Mouse (Mus musculus) cerebellum, adult 9-11 months (tissue): Measurements from ENCODE around the gene Ndufa8.

ENCODE experiments used
- DNase-seq: peaks from one replicate; pipeline ENCODE4 v3.0.0; 2022

Gene Ndufa8

GRCm38 (mm10) chr2:36048748-36049566 lies at the start of gene Ndufa8, which contains the start of gene Morn5:
Ndufa8 (minus strand) TSS chr2:36049406.
Morn5 (plus strand) TSS chr2:36049458.
- peak; percentile 99 for DNase-seq

- DNase-seq: no peak
Observed at GRCm38 (mm10) chr2:36098021-36098420, 48.8 kb upstream of the Ndufa8 start.

DNA sequence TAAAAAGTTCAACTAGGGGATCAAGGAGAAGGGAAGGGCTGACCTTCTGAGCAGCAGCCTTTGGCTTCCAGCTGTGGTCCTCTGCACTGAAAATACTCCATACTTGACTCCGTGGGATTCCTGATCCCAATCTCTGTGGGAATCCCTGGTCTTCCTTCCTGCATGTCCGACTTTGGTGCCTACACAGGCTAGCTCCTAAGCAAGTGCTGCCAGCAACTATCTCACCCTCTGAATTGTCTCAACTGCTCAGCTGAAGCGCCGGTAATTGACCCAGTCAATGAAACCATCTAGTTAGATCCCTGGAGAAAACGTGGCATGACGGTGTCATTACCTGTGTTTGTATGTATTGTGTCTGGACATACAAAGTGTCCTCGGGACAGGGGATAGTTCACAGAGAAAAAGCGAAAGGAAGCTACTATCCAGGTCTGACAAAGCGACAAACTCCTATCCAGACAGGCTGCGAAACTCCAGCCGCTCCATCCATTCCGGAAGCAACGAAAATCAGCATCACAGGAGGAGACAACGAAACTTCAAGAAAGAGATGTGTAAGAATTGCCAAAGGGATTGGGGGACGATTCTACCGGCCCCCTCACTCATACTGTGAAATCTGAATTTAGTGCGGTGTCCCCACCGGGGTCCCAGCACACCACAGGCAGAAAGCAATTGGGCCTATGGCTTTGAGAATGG lies 48.1 kb upstream of the Ndufa8 start:
- no peak for DNase-seq

GRCm38 (mm10) chr2:36093914-36094475 lies 44.8 kb upstream of the Ndufa8 start:
- no peak for DNase-seq

DNA sequence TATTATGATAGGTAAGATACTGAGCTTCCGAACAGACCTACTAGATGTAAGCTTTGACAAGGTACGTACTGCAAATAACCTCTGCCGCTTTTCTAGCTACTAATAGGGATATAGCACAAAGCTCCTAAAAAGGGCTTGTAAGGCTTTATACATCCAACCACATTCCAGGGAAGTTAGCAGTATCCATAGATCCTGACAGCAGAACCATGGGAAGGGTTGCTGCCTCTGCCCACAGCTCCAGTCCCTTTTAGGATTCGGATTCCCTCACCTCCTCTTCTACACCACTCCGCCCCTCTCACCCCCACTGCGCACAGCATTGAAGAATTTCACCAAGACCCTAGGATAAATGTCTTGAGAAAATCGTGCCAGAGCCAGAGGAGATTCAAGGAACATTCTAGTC lies 44.1 kb upstream of the Ndufa8 start:
- DNase-seq: no peak

DNA sequence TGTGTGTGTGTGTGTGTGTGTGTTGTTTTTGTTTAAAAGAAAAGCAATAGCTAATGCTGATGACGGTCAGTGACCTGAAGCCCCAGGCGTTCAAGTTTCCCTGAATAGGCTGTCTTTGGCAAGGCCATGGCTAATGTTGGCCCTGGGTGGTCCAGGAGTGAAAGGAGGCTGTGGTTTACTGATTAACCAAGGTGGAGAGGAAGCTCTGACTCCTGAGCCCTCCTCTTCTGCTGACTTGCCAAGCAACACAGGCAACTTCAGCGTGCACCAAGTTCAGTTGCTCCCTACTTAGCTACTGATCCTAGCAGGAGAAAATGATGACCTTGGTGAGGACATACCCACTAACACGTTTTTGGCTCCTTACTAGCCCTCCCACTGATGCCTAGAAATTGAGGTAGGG lies 43.5 kb upstream of the Ndufa8 start:
- DNase-seq: no peak

DNA sequence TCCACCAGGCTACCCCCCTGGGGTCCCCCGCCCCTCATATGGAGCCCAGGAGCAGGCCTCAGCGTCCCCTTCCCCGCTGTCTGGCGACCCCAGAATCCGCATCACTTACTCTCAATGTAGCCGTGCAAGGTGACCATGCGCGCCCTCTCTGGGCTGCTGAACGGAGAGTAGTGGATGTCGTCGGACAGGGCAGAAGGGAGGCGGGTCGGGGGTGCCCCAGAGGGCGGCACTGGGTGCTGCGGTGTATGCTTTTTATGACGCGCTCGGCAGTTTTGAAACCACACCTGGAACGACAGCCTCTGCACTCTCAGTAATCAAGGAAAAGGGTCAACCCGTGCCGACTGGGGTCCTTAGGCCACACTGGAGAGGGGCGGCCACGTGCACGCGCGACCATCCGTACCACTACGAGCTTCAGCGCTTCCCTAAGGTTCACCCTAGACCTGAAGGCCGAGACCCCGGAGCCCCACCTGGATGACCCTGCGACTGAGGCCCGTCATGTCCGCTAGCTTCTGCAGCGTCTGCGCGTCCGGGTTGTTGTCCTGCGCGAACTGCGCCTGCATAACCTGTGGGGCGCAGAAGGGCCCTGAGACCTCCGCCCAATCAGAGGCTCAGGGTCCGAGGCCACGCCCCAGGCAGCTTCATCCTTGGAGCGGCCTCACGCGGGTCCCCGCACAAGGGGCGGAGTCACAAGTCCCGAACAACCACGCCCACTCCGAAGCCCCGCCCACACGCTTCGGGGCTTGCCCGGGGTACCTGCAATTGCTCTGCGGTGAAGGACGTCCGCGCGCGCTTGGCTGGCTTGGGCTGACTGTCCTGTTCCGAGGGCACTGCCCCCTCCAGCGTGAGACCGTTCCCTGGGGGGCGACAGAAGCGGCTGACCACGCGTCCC lies 41.9 kb upstream of the Ndufa8 start:
- peak; percentile 8 for DNase-seq

DNA sequence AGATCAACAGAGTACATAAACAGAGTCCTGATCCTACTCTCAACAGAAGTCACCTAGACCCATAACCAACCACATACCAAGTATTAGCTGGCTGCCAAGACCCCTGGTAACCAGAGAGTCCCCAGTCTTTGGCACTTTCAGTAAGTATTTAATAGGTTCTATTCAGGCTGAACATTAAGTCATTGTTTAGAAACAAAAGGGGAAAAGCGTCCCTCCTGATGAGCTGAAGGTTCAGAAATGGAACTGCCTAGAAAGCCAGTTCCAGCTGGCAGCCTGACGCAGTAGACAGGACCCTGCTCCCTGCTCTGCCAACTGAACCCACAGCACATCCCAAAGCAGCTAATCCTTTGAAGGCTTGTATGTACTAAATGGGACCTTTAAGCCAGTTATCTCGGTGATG lies 40.0 kb upstream of the Ndufa8 start:
- no peak for DNase-seq

GRCm38 (mm10) chr2:36085041-36085440 lies 35.8 kb upstream of the Ndufa8 start:
- DNase-seq: no peak

GRCm38 (mm10) chr2:36082802-36083580 lies 33.8 kb upstream of the Ndufa8 start:
- no peak for DNase-seq

DNA sequence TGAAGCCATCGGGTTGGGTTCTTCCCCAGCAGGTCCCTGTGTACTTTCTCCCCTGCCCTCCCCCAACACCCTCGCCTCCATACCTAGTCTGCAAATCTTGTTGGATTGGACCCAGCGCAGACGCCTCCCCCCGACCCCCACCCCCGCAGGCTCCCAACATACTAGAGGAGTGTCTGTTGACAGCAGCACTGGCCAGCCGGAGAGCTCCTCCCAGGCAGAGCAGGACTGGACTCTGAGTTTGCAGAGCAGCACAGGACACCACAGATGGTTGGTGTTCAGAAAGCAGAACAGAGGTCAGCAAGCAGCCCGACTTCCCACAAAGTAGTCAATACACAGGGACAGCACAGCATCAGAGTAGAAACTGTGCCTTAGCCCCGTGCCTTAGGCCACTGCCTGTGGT lies 32.2 kb upstream of the Ndufa8 start:
- DNase-seq: no peak

DNA sequence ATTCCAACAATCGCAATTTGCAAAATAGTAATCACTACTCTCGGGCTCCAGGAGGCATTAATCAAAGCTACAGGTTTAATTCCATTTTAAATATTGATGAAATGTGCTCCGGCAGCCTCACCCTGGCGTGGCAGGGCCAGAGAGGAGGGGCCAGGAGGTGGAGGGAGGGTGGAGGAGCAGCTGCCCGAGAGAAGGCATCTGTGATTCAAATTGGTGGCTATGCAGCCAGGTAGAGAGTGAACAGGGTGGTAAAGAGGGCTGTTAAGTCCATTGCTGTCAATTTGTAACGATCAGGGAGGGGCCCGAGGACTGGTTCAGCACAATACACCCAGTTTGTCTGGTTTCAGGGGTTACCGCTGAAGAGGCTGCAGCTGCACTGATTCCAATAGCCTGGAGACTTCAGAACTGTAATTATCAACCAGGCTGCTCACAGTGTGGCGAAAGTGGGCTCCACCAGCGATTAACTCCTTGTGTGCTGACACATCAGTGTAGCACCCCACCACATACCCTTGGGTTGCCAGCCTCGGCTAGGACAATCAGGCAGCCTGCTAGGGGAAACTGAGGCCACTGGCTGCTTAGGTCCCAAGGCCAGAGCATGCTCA lies 28.1 kb upstream of the Ndufa8 start:
- no peak for DNase-seq

DNA sequence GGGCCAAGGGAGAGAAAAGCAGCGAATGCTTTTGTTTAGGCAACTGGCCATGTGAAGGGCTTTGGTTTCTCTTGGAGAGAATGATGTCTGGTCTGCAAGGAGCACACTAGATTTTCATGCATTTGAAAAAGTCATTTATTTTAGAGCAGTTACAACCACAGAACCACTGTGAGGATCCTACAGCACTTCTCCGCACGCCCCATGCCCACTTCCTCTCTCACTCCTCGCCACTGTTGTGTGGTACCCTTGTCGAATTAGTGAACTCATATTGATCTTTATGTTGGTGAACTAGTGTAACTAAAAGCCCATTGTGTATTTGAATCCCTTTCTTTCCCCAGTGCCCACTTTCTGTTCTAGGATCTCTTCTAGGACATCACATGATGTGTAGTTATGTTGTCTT lies 26.0 kb upstream of the Ndufa8 start:
- DNase-seq: no peak

DNA sequence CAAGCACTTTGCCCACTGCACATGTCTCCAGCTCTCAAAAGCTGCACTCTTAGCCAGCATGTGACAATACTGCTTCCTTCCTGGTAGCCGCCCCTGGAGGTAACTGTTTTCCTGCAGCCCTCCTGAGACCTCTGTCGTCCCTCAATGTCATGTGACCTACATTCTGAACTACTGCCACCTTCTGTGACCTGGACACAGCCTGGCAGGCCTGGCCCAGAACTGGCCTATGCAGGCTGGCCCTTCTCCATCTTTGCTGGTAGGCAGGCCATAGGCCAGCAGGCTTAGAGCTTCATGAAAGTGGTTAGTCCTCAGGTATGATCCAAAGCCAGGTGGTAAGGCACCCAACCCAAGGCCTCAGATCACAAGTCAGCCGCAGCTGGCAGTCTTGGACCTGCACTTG lies 24.6 kb upstream of the Ndufa8 start:
- no peak for DNase-seq

DNA sequence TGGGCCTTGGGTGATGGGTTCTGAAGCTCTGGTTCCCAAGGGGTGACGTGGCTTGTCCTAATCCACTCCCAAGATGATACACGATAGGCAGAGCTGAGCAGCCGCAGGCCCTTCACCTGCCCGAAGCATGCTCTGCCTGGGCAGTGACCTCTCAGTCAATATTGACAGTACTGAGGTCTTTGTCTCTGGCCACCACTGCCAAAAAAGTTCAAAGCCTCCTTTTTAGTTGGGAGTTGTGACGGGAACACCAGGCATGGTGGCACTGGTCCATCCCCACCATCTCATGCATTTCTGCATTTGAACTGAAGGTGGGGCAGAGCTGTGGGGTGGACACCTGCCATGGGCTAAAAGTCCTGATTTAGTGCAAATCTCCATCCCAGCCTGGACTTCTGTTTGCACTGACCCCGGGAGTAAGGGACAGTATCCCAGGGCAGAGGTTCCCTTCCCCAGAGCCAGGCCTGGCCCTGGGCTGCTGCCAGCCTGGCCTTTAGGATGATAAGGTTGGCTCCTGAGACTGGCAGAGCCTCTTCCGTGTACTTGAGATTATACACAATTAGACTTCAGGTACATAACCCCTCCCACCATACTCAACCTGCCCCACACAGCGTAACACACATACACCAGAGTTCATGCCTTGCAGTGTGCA lies 22.6 kb upstream of the Ndufa8 start:
- DNase-seq: no peak

DNA sequence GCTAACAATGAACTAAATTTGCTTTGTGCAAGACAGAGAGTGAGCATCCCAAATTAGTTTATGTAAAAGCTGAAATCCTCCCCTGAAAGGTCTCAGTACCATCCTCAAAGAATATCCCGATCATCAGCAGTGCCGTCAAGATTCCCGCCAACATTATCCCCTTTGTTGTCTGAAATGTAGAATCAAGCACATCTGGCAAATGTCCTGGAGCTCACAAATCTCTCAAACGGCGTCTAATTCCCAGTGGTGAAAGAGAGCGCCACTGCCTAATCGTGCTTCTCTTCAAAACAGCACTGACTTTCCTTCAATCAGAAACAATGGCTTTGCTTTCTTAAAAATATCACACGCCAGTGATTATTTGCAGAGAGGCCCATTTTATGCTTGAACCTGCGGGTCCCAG lies 17.9 kb upstream of the Ndufa8 start:
- DNase-seq: no peak

DNA sequence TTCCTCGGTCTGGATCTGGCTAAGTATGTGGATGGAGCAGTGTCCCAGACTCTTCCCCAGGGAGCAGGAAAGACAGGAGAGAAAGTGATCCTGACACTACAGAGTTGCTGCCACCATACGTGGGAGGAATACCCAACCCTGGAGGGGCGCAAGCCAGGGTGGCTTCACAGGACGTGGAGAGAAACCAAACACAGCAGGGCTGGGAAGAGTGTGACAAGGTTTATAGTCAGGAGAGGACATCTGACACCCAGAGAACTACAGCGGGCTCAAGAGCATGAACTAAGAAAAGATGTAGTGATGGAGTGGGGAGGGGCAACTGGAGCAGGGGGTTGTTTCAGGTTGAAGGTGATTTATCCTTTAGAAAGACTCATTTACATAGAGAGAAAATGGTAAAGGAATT lies 12.2 kb upstream of the Ndufa8 start:
- no peak for DNase-seq

DNA sequence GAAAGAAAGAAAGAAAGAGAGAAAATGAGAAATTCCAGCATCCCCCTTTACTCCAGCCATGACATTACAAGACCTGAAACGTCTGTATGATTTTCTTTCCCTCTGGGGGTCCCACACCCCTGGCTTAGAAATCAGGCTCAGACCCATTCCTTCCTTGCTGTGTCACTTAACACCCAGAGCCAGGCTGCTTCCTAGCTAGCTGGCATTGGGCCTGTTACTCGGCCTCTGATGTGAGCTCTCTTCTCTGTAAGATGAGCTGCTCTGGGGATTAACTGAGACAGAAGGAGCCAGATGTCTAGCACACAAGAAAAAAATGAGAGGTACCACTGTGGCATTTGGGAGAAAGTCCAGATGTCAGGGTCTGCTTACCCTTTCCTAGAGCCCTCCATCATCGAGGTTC lies 7.0 kb upstream of the Ndufa8 start:
- no peak for DNase-seq

DNA sequence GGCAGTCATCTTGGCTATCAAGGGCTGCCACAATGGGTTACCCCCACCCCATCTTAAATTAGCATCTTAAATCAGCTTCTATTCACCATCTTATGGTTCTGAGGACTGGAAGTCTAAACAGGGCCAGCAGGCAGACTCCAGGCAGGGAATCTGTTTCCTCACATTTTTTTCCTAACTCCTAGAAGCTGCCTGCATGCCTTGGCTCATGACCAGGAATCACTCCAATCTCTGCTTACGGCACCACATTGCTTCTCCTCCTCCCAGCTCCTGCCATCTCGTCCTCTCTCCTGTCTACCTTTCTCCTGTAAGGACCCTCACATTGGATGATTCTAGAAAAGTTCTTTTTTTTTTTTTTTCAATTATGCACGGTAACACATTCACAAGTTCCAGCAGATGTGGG lies 4.0 kb upstream of the Ndufa8 start:
- no peak for DNase-seq

- DNase-seq: no peak
Observed at GRCm38 (mm10) chr2:36049567-36049954, 355 bp upstream of the Ndufa8 start.

- DNase-seq: no peak
Observed at GRCm38 (mm10) chr2:36048164-36048563, 1.0 kb downstream of the Ndufa8 start.
